ENCODE assay signal across 7 mouse cellular contexts in genomic region chr9:121000641-121001320, GRCm38 (mm10).
DNase-seq lines count a peak whose midpoint lies in the region; ATAC-seq and TF ChIP-seq lines count a peak whose summit lies in the region.

No protein-coding gene starts in this region.

- no peak for TF ChIP-seq POLR2A in cerebellum, adult 2 months (IDR thresholded peaks at IDR 0.05; ENCODE audit: borderline replicate concordance, insufficient read depth, low read length)

- H3K9me3 ChIP-seq in liver, postnatal 0 days (ENCODE audit: low read length) = no peaks in the 10 kb centered on the region

- intact Hi-C loops in left cerebral cortex, postnatal 4 days (cut with DNase I) = no loop called here

- ATAC-seq in liver, postnatal 0 days = no peak

- no peak overlapping the region for H3K4me3 ChIP-seq in layer of hippocampus, adult 2 months
- H3K4me3 ChIP-seq in liver, postnatal 0 days (ENCODE audit: low read depth, low read length) = no peak overlapping the region
- no peak overlapping the region for H3K4me3 ChIP-seq in cerebellum, adult 2 months (replicated peaks; ENCODE audit: insufficient read depth, low read depth, low read length)

- no peak overlapping the region for H3K4me2 ChIP-seq in liver, postnatal 0 days (ENCODE audit: low read depth, low read length)

- no peak overlapping the region for H3K9ac ChIP-seq in liver, postnatal 0 days (replicated peaks)

- peak overlapping the region; percentile 86 for H3K27ac ChIP-seq in layer of hippocampus, adult 2 months
- H3K27ac ChIP-seq in liver, postnatal 0 days (ENCODE audit: low read depth) = no peak overlapping the region
- no peak overlapping the region for H3K27ac ChIP-seq in cerebellum, adult 2 months (ENCODE audit: insufficient read depth, low read length)

- peak; percentile 30 for DNase-seq in left cerebral cortex, adult 11 months (ENCODE audit: low spot score)
- DNase-seq in left cerebral cortex, postnatal 4 days = no peak
- DNase-seq in frontal cortex, adult 2 months (ENCODE audit: extremely low spot score in 1 of 2, low spot score in 1 of 2) = peak; percentile 33 to 69
- peak; percentile 40 to 42 for DNase-seq in layer of hippocampus, adult 2 months (ENCODE audit: low spot score in 2 of 2)
- DNase-seq in right cerebral cortex, postnatal 25 days = peak; percentile 39
- DNase-seq in liver, postnatal 0 days = no peak
- DNase-seq in cerebellum, adult 2 months = no peak

- no peak; the same call in 1 of the 2 replicates for TF ChIP-seq CTCF in layer of hippocampus, adult 2 months (conservative IDR thresholded peaks at IDR 0.05)
- no peak for TF ChIP-seq CTCF in liver, postnatal 0 days (IDR thresholded peaks at IDR 0.05; ENCODE audit: low read depth)
- TF ChIP-seq CTCF in cerebellum, adult 2 months (IDR thresholded peaks at IDR 0.05; ENCODE audit: borderline replicate concordance, insufficient read depth, low read depth, low read length) = no peak

- no peaks in the 10 kb centered on the region for H3K36me3 ChIP-seq in liver, postnatal 0 days (replicated peaks; ENCODE audit: insufficient read depth, low read length)

- 0 out of 2 replicates have a peak, but pooled peaks cover 3% of the 10 kb centered on the region for H3K4me1 ChIP-seq in liver, postnatal 0 days (ENCODE audit: insufficient read depth)
- no peaks in the 10 kb centered on the region for H3K4me1 ChIP-seq in cerebellum, adult 2 months (ENCODE audit: control insufficient read depth, insufficient read depth, low read length)

- 62% methylated on average over 7 of the region's 7 CpGs for WGBS in liver, postnatal 0 days (ENCODE audit: insufficient replicate concordance)
- WGBS in cerebellum, adult 2 months = 76% methylated on average over 7 of the region's 7 CpGs

- no peaks in the 10 kb centered on the region for H3K27me3 ChIP-seq in liver, postnatal 0 days (ENCODE audit: insufficient read depth, low read length)
- no peaks in the 10 kb centered on the region for H3K27me3 ChIP-seq in cerebellum, adult 2 months (ENCODE audit: control insufficient read depth, insufficient read depth, low read length)

- no peak for TF ChIP-seq EP300 in liver, postnatal 0 days (IDR thresholded peaks at IDR 0.05; ENCODE audit: low read depth)

Comparison
In these comparisons a context has a peak if more than half of its experiments do, and no peak if none do; other contexts are left out.
1. DNase-seq: peak in left cerebral cortex, adult 11 months (single experiment), frontal cortex, adult 2 months (2 of 2), layer of hippocampus, adult 2 months (2 of 2) and right cerebral cortex, postnatal 25 days (single experiment); none in left cerebral cortex, postnatal 4 days (single experiment), liver, postnatal 0 days (single experiment) and cerebellum, adult 2 months (0 of 2).